ENCODE assay signal across 10 mouse cellular contexts in the genomic region with DNA sequence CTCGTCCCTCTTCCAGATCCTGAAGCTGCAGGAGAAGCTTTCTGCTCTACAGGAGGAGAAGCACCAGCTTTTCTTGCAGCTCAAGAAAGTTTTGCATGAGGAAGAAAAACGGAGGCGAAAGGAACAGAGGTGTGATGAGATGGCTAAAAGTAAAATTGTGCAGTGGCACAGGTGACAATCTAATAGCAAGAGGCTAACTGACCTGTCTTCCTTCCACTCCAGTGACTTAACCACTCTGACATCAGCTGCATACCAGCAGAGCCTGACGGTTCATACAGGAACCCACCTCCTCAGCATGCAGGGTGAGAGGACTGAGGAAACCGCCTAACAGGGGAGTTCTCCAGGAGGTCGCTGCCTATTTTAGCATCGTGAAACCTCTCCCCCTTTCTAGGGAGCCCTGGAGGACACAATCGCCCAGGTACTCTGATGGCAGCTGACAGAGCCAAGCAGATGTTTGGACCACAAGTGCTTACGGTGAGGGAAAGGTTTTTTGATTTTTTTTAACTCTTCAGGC. TPM values are rescaled to one million over a fixed set of nuclear protein-coding genes. Genes with fewer than 3 reads are reported as not detected.
DNase-seq lines count a peak whose midpoint lies in the region; ATAC-seq and TF ChIP-seq lines count a peak whose summit lies in the region.
"Had no signal": no experiment of that assay in that cellular context is flagged by ENCODE, and none has a peak within 500 bp of the region (broad histone marks: within the 10 kb centered on the region; RNA-seq: fewer than 3 reads in every experiment).

No protein-coding gene starts in this region.

- H3K27ac ChIP-seq in heart, embryonic 15.5 days = no peak overlapping the region
- peak overlapping the region; percentile 74 for H3K27ac ChIP-seq in MEL (ENCODE audit: control insufficient read depth, low read depth, low read length)
- no peak overlapping the region for H3K27ac ChIP-seq in hindbrain, embryonic 12.5 days
- H3K27ac ChIP-seq in midbrain, embryonic 10.5 days (replicated peaks) = 0 out of 2 replicates have a peak overlapping the region, but pooled peaks have one; percentile 96

- H3K4me1 ChIP-seq in heart, embryonic 15.5 days (replicated peaks) = peaks cover 45% of the 10 kb centered on the region
- peaks cover 4 to 53% of the 10 kb centered on the region in 2 experiments for H3K4me1 ChIP-seq in MEL (ENCODE audit: control insufficient read depth in 1 of 2, insufficient read depth in 2 of 2, low read length in 2 of 2)
- peaks cover 43% of the 10 kb centered on the region for H3K4me1 ChIP-seq in hindbrain, embryonic 12.5 days
- H3K4me1 ChIP-seq in midbrain, embryonic 10.5 days = peaks cover 65% of the 10 kb centered on the region

- no peaks in the 10 kb centered on the region for H3K9me3 ChIP-seq in heart, embryonic 15.5 days (replicated peaks)
- H3K9me3 ChIP-seq in MEL (replicated peaks; ENCODE audit: insufficient read depth, low read length) = no peaks in the 10 kb centered on the region
- H3K9me3 ChIP-seq in hindbrain, embryonic 12.5 days (replicated peaks) = no peaks in the 10 kb centered on the region
- no peaks in the 10 kb centered on the region for H3K9me3 ChIP-seq in midbrain, embryonic 10.5 days (replicated peaks)

- peak overlapping the region; percentile 79; the same call in 1 of the 2 replicates for H3K9ac ChIP-seq in heart, embryonic 15.5 days
- H3K9ac ChIP-seq in MEL (ENCODE audit: control insufficient read depth, low read depth, low read length, poor library complexity, severe bottlenecking) = peak overlapping the region; percentile 77
- H3K9ac ChIP-seq in hindbrain, embryonic 12.5 days = peak overlapping the region; percentile 88; the same call in 1 of the 2 replicates

- no peak; a peak in 1 of 4 replicates for TF ChIP-seq POLR2A in MEL (IDR thresholded peaks at IDR 0.05; ENCODE audit: control insufficient read depth in 1 of 2, insufficient read depth in 1 of 2, low read depth in 1 of 2, low read length in 2 of 2, poor library complexity in 1 of 2)

- H3K4me2 ChIP-seq in heart, embryonic 15.5 days = peak overlapping the region; percentile 93
- peak overlapping the region; percentile 96 for H3K4me2 ChIP-seq in hindbrain, embryonic 12.5 days (replicated peaks)

- no peak for DNase-seq in heart, adult 9 months (ENCODE audit: low spot score in 2 of 2)
- DNase-seq in MEL (ENCODE audit: low read depth, low spot score) = peak; percentile 61
- DNase-seq in midbrain, embryonic 10.5 days (ENCODE audit: low spot score) = no peak
- no peak for DNase-seq in yolk sac, embryonic 10.5 days (ENCODE audit: low spot score)
- DNase-seq in left cerebral cortex, adult 9 months (ENCODE audit: low spot score in 2 of 2) = no peak
- DNase-seq: gastrocnemius, postnatal 10 days had no signal

- peaks cover 74% of the 10 kb centered on the region for H3K36me3 ChIP-seq in heart, embryonic 15.5 days
- H3K36me3 ChIP-seq in MEL (ENCODE audit: control insufficient read depth in 1 of 2, insufficient read depth in 2 of 2, low read length in 2 of 2) = peaks cover 22 to 51% of the 10 kb centered on the region in 2 experiments
- peaks cover 76% of the 10 kb centered on the region for H3K36me3 ChIP-seq in hindbrain, embryonic 12.5 days
- peaks cover 88% of the 10 kb centered on the region for H3K36me3 ChIP-seq in midbrain, embryonic 10.5 days

- H3K4me3 ChIP-seq in heart, embryonic 15.5 days = peak overlapping the region; percentile 83
- peak overlapping the region; percentile 58 to 78 for H3K4me3 ChIP-seq in MEL (ENCODE audit: control insufficient read depth in 1 of 2, insufficient read depth in 1 of 2, low read depth in 2 of 2, low read length in 2 of 2)
- H3K4me3 ChIP-seq in hindbrain, embryonic 12.5 days = peak overlapping the region; percentile 77
- peak overlapping the region; percentile 97 for H3K4me3 ChIP-seq in midbrain, embryonic 10.5 days

- H3K79me2 ChIP-seq in MEL (ENCODE audit: control insufficient read depth, insufficient read depth, low read length, poor library complexity) = peaks cover 48% of the 10 kb centered on the region

- TF ChIP-seq EP300 in MEL (IDR thresholded peaks at IDR 0.05; ENCODE audit: low read depth in 1 of 2, low read length in 2 of 2) = no peak

- TF ChIP-seq RAD21 in MEL (IDR thresholded peaks at IDR 0.05; ENCODE audit: low read depth, low read length) = no peak

- TF ChIP-seq CTCF in MEL (IDR thresholded peaks at IDR 0.05 in 2 of 3, conservative IDR thresholded peaks at IDR 0.05 in 1 of 3; ENCODE audit: control insufficient read depth in 1 of 3, insufficient read depth in 1 of 3, low read depth in 2 of 3, low read length in 3 of 3, poor library complexity in 1 of 3, severe bottlenecking in 1 of 3) = no peak

- WGBS in heart, embryonic 15.5 days = 31% methylated on average over 9 of the region's 9 CpGs
- 38% methylated on average over 9 of the region's 9 CpGs for WGBS in hindbrain, embryonic 12.5 days
- WGBS in midbrain, embryonic 10.5 days = 45% methylated on average over 9 of the region's 9 CpGs

- no peak for ATAC-seq in heart, embryonic 15.5 days (replicated peaks; ENCODE audit: insufficient number of reproducible peaks, insufficient read depth, low FRiP score, low read depth)
- ATAC-seq in hindbrain, embryonic 12.5 days (ENCODE audit: low FRiP score) = no peak
- ATAC-seq in erythroid progenitor cell, adult 5-6 weeks (replicated peaks; ENCODE audit: low FRiP score, poor library complexity, severe bottlenecking) = no peak

- H3K27me3 ChIP-seq in heart, embryonic 15.5 days = no peaks in the 10 kb centered on the region
- H3K27me3 ChIP-seq in MEL (ENCODE audit: control insufficient read depth in 1 of 2, insufficient read depth in 2 of 2, low read length in 2 of 2) = no peaks in the 10 kb centered on the region
- no peaks in the 10 kb centered on the region for H3K27me3 ChIP-seq in hindbrain, embryonic 12.5 days
- no peaks in the 10 kb centered on the region for H3K27me3 ChIP-seq in midbrain, embryonic 10.5 days (ENCODE audit: low read depth, poor library complexity, severe bottlenecking)
- H3K27me3 ChIP-seq: Patski had no signal

RNA-seq across cellular contexts. Expression of gene Gps2, which starts 1.3 kb away (rescaled TPM):
- polyA plus RNA-seq in heart, embryonic 15.5 days (2015; fragmentation: Nextera tagmentation; extraction: Ambion mirVana) = 44.8 and 54.9 TPM in 2 replicates
- 64.5 and 78.0 TPM in 2 replicates for total RNA-seq in MEL (2012; rRNA removed)
- 100 to 1,000 TPM in 1 of 2 experiments, not detected in 1; 113 TPM for polyA plus RNA-seq in MEL (2012; ENCODE audit: insufficient read depth in 1 of 2, insufficient read length in 2 of 2, low read depth in 1 of 2, low replicate concordance in 2 of 2, missing spikeins in 1 of 2)
- polyA plus RNA-seq in hindbrain, embryonic 12.5 days (2016; fragmentation: Nextera tagmentation; extraction: Ambion mirVana) = 84.7 and 90.1 TPM in 2 replicates
- 98.4 and 111 TPM in 2 replicates for polyA plus RNA-seq in midbrain, embryonic 10.5 days (2016; fragmentation: Nextera tagmentation; extraction: Ambion mirVana)
- total RNA-seq in erythroid progenitor cell, adult 5-6 weeks (2015; ENCODE audit: low replicate concordance) = 268 and 359 TPM in 2 replicates
- 130 and 161 TPM in 2 replicates for total RNA-seq in erythroid progenitor cell, adult 5-6 weeks (2017; ENCODE audit: low replicate concordance)

RNA-seq across cellular contexts. Expression of gene Eif5a, which starts 6.8 kb away (rescaled TPM):
- polyA plus RNA-seq in heart, embryonic 15.5 days (2015; fragmentation: Nextera tagmentation; extraction: Ambion mirVana) = 975 and 1,130 TPM in 2 replicates
- 1,428 and 1,539 TPM in 2 replicates for total RNA-seq in MEL (2012; rRNA removed)
- 1,000 to 10,000 TPM; 1,272 to 3,185 TPM for polyA plus RNA-seq in MEL (2012; ENCODE audit: insufficient read depth in 1 of 2, insufficient read length in 2 of 2, low read depth in 1 of 2, low replicate concordance in 2 of 2, missing spikeins in 1 of 2)
- polyA plus RNA-seq in hindbrain, embryonic 12.5 days (2016; fragmentation: Nextera tagmentation; extraction: Ambion mirVana) = 1,354 and 1,360 TPM in 2 replicates
- polyA plus RNA-seq in midbrain, embryonic 10.5 days (2016; fragmentation: Nextera tagmentation; extraction: Ambion mirVana) = 2,258 and 2,701 TPM in 2 replicates
- total RNA-seq in erythroid progenitor cell, adult 5-6 weeks (2015; ENCODE audit: low replicate concordance) = 394 and 471 TPM in 2 replicates
- total RNA-seq in erythroid progenitor cell, adult 5-6 weeks (2017; ENCODE audit: low replicate concordance) = 246 and 254 TPM in 2 replicates

RNA-seq across cellular contexts. Expression of gene Neurl4, which starts 14.1 kb away (rescaled TPM):
- 5.2 and 7.0 TPM in 2 replicates for polyA plus RNA-seq in heart, embryonic 15.5 days (2015; fragmentation: Nextera tagmentation; extraction: Ambion mirVana)
- 47.3 and 58.0 TPM in 2 replicates for total RNA-seq in MEL (2012; rRNA removed)
- polyA plus RNA-seq in MEL (2012; ENCODE audit: insufficient read depth in 1 of 2, insufficient read length in 2 of 2, low read depth in 1 of 2, low replicate concordance in 2 of 2, missing spikeins in 1 of 2) = 10 to 100 TPM in 1 of 2 experiments, not detected in 1; 50.9 TPM
- polyA plus RNA-seq in hindbrain, embryonic 12.5 days (2016; fragmentation: Nextera tagmentation; extraction: Ambion mirVana) = 15.0 and 15.2 TPM in 2 replicates
- polyA plus RNA-seq in midbrain, embryonic 10.5 days (2016; fragmentation: Nextera tagmentation; extraction: Ambion mirVana) = 12.8 and 14.3 TPM in 2 replicates
- 8.6 and 8.8 TPM in 2 replicates for total RNA-seq in erythroid progenitor cell, adult 5-6 weeks (2015; ENCODE audit: low replicate concordance)
- total RNA-seq in erythroid progenitor cell, adult 5-6 weeks (2017; ENCODE audit: low replicate concordance) = 23.2 and 59.7 TPM in 2 replicates

RNA-seq across cellular contexts. Expression of gene 2810408A11Rik, which starts 14.2 kb away (rescaled TPM):
- 3.7 and 5.8 TPM in 2 replicates for polyA plus RNA-seq in heart, embryonic 15.5 days (2015; fragmentation: Nextera tagmentation; extraction: Ambion mirVana)
- total RNA-seq in MEL (2012; rRNA removed) = 0.69 and 0.81 TPM in 2 replicates
- 1 to 10 TPM in 1 of 2 experiments, not detected in 1; 1.3 TPM for polyA plus RNA-seq in MEL (2012; ENCODE audit: insufficient read depth in 1 of 2, insufficient read length in 2 of 2, low read depth in 1 of 2, low replicate concordance in 2 of 2, missing spikeins in 1 of 2)
- 17.8 TPM in 2 replicates for polyA plus RNA-seq in hindbrain, embryonic 12.5 days (2016; fragmentation: Nextera tagmentation; extraction: Ambion mirVana)
- 14.8 and 20.5 TPM in 2 replicates for polyA plus RNA-seq in midbrain, embryonic 10.5 days (2016; fragmentation: Nextera tagmentation; extraction: Ambion mirVana)
- total RNA-seq in erythroid progenitor cell, adult 5-6 weeks (2015; ENCODE audit: low replicate concordance) = 2.5 TPM in 1 of 2 replicates, not detected in the other
- total RNA-seq in erythroid progenitor cell, adult 5-6 weeks (2017; ENCODE audit: low replicate concordance) = 0.51 TPM in 1 of 2 replicates, not detected in the other

RNA-seq across cellular contexts. Expression of gene Acap1, which starts 19.6 kb away (rescaled TPM):
- polyA plus RNA-seq in heart, embryonic 15.5 days (2015; fragmentation: Nextera tagmentation; extraction: Ambion mirVana) = 4.5 and 14.8 TPM in 2 replicates
- total RNA-seq in MEL (2012; rRNA removed) = 20.7 and 33.4 TPM in 2 replicates
- polyA plus RNA-seq in MEL (2012; ENCODE audit: insufficient read depth in 1 of 2, insufficient read length in 2 of 2, low read depth in 1 of 2, low replicate concordance in 2 of 2, missing spikeins in 1 of 2) = 10 to 100 TPM in 1 of 2 experiments, not detected in 1; 42.2 TPM
- polyA plus RNA-seq in hindbrain, embryonic 12.5 days (2016; fragmentation: Nextera tagmentation; extraction: Ambion mirVana) = 0.86 and 0.92 TPM in 2 replicates
- polyA plus RNA-seq in midbrain, embryonic 10.5 days (2016; fragmentation: Nextera tagmentation; extraction: Ambion mirVana) = 1.0 and 1.2 TPM in 2 replicates
- total RNA-seq in erythroid progenitor cell, adult 5-6 weeks (2015; ENCODE audit: low replicate concordance) = 9.4 and 12.6 TPM in 2 replicates
- 8.5 and 11.6 TPM in 2 replicates for total RNA-seq in erythroid progenitor cell, adult 5-6 weeks (2017; ENCODE audit: low replicate concordance)

Comparison
In these comparisons a context has a peak if more than half of its experiments do, and no peak if none do; other contexts are left out.
1. H3K27ac ChIP-seq: peak in MEL (single experiment) and midbrain, embryonic 10.5 days (single experiment); none in heart, embryonic 15.5 days (single experiment) and hindbrain, embryonic 12.5 days (single experiment).
2. Peak in every context shown above with its lines, with median percentiles within 50 percentile points of each other: H3K4me3 ChIP-seq and H3K9ac ChIP-seq.